Mouse (Mus musculus) brain, adult 10 weeks (tissue): ENCODE data around the gene Plekha7. TPM values are rescaled to one million over a fixed set of nuclear protein-coding genes. Genes with fewer than 3 reads are reported as not detected.

Source experiments
- polyA plus RNA-seq: library from polyadenylated mRNA; stranded (reverse); fragments of 350-450 nt; fragmentation: Illumina TruSeq; extraction: RNeasy Lipid Tissue Mini Kit (QIAGEN cat#74804); gene quantifications from one replicate; pipeline ENCODE4 v1.2.3, GENCODE M21; 2015; ENCODE audit warnings: low read depth, low replicate concordance

Gene Plekha7
- polyA plus RNA-seq, result 18.4 TPM

GRCm38 (mm10) chr7:116307871-116308631, at the start of gene Plekha7:
Gene Plekha7, minus strand, starts transcription at chr7:116308376.

GRCm38 (mm10) chr7:116333713-116334668, 25.8 kb upstream of the Plekha7 start, which contains the start of gene Rps13:
Gene Rps13, minus strand, starts transcription at chr7:116334195.

GRCm38 (mm10) chr7:116084366-116084765, 223.8 kb downstream of the Plekha7 start, which contains the start of gene Gm4353:
Gene Gm4353, minus strand, starts transcription at chr7:116084635.

Other genes starting within 250 kb of the Plekha7 start
- not detected for gene Gm4353, start 223.7 kb downstream of the Plekha7 start, polyA plus RNA-seq
- gene Rps13, start 25.8 kb upstream of the Plekha7 start, polyA plus RNA-seq, result 793 TPM
- gene Pik3c2a, start 135.1 kb upstream of the Plekha7 start, polyA plus RNA-seq, result 15.5 TPM
- 24.5 TPM for gene Nucb2, start 196.0 kb upstream of the Plekha7 start, polyA plus RNA-seq